Mouse (Mus musculus) liver, embryonic 14 days (tissue): ENCODE data around the gene Btnl2. TPM values are rescaled to one million over a fixed set of nuclear protein-coding genes. Genes with fewer than 3 reads are reported as not detected.

ENCODE experiments used
- polyA plus RNA-seq: library from polyadenylated mRNA; depleted of rRNA; stranded (reverse); fragments of >200 nt; gene quantifications from 2 replicates; pipeline ENCODE4 v1.2.3, GENCODE M21; 2012; rRNA removed

Gene Btnl2
- polyA plus RNA-seq, result 0.03 TPM in 2 replicates

DNA sequence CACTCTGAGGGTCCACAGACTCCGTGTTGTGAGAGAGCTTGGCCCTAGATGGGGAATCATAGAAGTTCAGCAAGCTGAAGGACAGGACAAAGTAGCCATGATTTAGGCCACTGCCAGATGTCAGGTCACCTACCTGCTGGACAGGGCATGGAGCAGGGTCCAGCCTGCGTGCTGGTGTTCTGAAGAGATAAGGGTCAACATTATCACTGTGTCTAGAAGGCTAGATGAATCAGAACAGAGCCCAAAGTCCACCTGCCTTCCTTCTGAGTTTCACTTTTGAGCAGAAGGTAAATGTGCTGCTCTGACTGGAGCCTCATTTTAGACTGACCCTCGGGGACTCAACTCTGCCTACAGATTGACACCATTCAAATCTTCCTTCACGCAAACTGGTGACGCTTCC lies at the start of gene Btnl2:
Btnl2 (plus strand) TSS at position 284 of the 400 bp plus-strand sequence.

DNA sequence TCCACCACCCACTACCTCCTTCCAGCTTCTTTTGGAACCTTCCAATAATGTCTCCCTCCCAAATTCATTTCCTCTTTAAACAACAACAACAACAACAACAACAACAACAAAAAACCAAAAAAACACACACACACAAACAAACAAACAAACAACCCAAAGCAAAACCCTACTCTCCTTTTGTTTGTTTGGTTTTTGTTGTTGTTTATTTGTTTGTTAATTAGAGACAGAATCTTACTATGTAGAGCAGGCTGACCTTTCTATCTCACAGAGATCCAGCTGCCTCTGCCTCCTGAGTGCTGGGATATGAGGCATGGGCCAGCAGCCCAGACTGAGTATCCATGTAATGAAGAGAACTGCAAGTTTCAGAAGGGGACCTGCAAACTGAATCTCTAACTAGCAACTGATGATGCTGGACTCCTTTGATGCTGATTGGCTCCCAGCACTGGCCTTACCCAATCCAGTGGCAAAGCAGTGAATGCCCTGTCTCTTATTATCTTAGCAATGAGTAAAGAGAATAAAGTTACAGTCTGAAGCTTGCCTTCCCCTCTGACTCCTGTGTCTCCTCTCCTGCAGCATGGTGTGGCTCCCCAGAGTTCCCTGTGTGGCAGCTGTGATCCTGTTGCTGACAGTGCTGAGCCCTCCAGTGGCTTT lies 49.1 kb upstream of the Btnl2 start, which contains the start of gene H2-Eb1:
H2-Eb1 (plus strand) TSS at position 488 of the 651 bp plus-strand sequence.

DNA sequence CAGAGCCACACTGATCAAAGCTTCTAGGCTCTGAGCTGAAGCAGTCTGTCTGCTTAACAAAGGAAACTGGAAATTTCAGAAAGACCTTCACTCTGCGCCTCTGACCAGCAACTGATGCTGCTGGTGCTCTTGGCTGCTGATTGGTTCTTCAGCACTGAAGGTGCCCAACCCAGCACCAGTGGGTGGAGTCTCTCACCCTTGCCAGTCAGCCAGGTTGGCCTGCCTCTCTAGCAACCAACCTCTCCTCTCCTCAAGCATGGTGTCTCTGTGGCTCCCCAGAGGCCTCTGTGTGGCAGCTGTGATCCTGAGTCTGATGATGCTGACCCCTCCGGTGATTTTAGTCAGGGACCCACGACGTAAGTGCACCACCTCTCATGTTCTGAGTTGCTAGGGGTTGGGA lies 29.2 kb upstream of the Btnl2 start, which contains the start of gene H2-Eb2:
H2-Eb2 (plus strand) TSS at position 230 of the 400 bp plus-strand sequence.

DNA sequence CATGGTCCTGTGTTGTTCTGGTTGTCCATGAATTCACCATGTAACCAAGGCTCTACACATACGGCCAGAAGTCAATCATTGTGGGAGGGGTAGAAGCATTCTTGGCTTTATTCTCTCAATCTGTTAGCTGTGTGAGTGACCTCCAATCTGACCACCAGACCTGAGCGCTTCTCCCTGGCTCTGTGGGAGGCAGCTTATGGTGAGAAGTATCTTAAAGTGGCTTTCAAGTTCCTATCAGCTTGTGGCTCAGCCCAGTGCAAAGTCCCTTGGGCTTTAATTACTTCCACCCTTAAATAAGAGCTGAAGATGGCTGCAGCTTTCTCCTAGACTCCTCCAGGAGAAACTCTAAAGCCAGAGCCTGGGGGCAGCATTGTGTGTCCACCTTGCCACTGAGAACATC lies 22.2 kb downstream of the Btnl2 start, which contains the start of gene Btnl1:
Btnl1 (plus strand) TSS at position 286 of the 400 bp plus-strand sequence.

DNA sequence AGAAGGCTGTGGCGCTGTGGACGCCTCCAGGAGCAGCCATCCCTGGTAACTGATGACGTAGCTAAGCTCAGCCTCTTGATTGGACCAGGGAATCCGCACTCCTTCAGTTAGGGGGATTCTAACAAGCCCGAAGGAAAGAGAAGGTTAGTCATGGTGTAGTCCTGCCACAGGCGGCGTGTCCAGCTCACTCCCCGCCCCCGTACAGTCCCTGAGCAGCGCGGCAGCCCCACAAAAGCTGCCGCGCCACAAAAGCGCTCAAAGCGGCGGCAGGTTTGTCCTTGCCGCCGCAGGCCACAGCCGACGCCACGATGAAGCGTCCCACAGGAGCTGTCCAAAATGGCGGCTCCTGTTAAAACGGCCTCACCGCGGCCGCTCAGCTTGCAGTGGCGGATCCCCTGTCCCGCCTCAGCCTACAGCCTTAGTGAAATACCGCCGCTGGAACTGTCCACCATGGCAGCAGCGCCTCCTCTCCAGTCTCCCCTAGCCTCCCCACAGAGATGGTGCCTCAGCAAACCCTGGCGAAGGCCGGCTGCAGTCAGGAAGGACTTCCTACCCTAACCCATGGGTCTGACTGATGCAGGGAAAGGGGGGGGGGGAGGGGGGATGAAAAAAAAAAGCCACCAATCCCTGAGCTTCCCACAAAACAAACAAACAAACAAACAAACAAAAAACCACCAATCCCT lies 44.2 kb downstream of the Btnl2 start, which contains the start of gene BC051142:
BC051142 (plus strand) TSS at position 110 of the 683 bp plus-strand sequence.

Other genes with a start within 250 kb of the Btnl2 start
- gene H2-DMa, start 235.3 kb upstream of the Btnl2 start, polyA plus RNA-seq, result 2.2 and 3.2 TPM in 2 replicates
- 53.0 and 53.8 TPM in 2 replicates for gene Brd2, start 232.2 kb upstream of the Btnl2 start, polyA plus RNA-seq
- 0.18 and 0.41 TPM in 2 replicates for gene H2-DMb2, start 211.5 kb upstream of the Btnl2 start, polyA plus RNA-seq
- 0.68 and 1.0 TPM in 2 replicates for gene H2-DMb1, start 201.8 kb upstream of the Btnl2 start, polyA plus RNA-seq
- 2.4 and 2.7 TPM in 2 replicates for gene Tap1, start 167.3 kb upstream of the Btnl2 start, polyA plus RNA-seq
- 5.4 and 6.2 TPM in 2 replicates for gene Psmb9, start 167.1 kb upstream of the Btnl2 start, polyA plus RNA-seq
- 10.8 and 12.8 TPM in 2 replicates for gene Psmb8, start 157.1 kb upstream of the Btnl2 start, polyA plus RNA-seq
- 2.8 and 3.3 TPM in 2 replicates for gene Tap2, start 151.3 kb upstream of the Btnl2 start, polyA plus RNA-seq
- gene H2-Ob, start 115.9 kb upstream of the Btnl2 start, polyA plus RNA-seq, result 0.12 and 0.17 TPM in 2 replicates
- gene H2-Ab1, start 97.1 kb upstream of the Btnl2 start, polyA plus RNA-seq, result 1.5 and 1.9 TPM in 2 replicates
- 1.1 and 1.2 TPM in 2 replicates for gene H2-Aa, start 67.0 kb upstream of the Btnl2 start, polyA plus RNA-seq
- gene H2-Eb1, start 49.0 kb upstream of the Btnl2 start, polyA plus RNA-seq, result 0.48 and 0.78 TPM in 2 replicates
- gene H2-Eb2, start 29.2 kb upstream of the Btnl2 start, polyA plus RNA-seq, result 0.01 TPM in 1 of 2 replicates, not detected in the other
- gene Btnl1, start 22.3 kb downstream of the Btnl2 start, polyA plus RNA-seq, result not detected in 2 replicates
- 0.15 and 0.23 TPM in 2 replicates for gene BC051142, start 44.0 kb downstream of the Btnl2 start, polyA plus RNA-seq
- gene Btnl4, start 122.5 kb downstream of the Btnl2 start, polyA plus RNA-seq, result not detected in 2 replicates
- not detected in 2 replicates for gene Btnl6, start 162.5 kb downstream of the Btnl2 start, polyA plus RNA-seq
- gene Notch4, start 209.4 kb downstream of the Btnl2 start, polyA plus RNA-seq, result 0.58 and 0.70 TPM in 2 replicates
- gene Gpsm3, start 235.0 kb downstream of the Btnl2 start, polyA plus RNA-seq, result 3.5 and 4.0 TPM in 2 replicates
- gene Pbx2, start 236.4 kb downstream of the Btnl2 start, polyA plus RNA-seq, result 21.8 and 22.1 TPM in 2 replicates
- gene Ager, start 243.0 kb downstream of the Btnl2 start, polyA plus RNA-seq, result 1.3 and 1.4 TPM in 2 replicates
- gene Rnf5, start 248.9 kb downstream of the Btnl2 start, polyA plus RNA-seq, result 49.5 and 53.6 TPM in 2 replicates
- 29.1 and 33.0 TPM in 2 replicates for gene Agpat1, start 249.4 kb downstream of the Btnl2 start, polyA plus RNA-seq